Mouse (Mus musculus) hematopoietic stem cell, adult 5-6 weeks (primary cell): ENCODE data around the gene Cend1. TPM values are rescaled to one million over a fixed set of nuclear protein-coding genes. Genes with fewer than 3 reads are reported as not detected.
"Not testable (repeated sequence)": the region's sequence is repeated elsewhere in the genome, so short reads cannot be mapped to it uniquely, and the experiment has no call there.

ENCODE experiments used
- ATAC-seq, 2 experiments: fragments of 125-278 bp in 1 of 2; replicated peaks in 1 of 2; 2 replicates each; pipeline ENCODE4 v1.8.0; 2016 to 2017; ENCODE audit warnings: inconsistent platforms in 2 of 2, mild to moderate bottlenecking in 2 of 2, moderate number of reproducible peaks in 2 of 2, low read depth in 1 of 2, moderate TSS enrichment in 1 of 2; ENCODE audit not compliant: low FRiP score in 2 of 2, poor library complexity in 2 of 2, severe bottlenecking in 2 of 2, insufficient read depth in 1 of 2, low TSS enrichment in 1 of 2
- total RNA-seq: library from RNA; stranded (forward); fragments of 172-1452, 232-1000 nt; gene quantifications from 2 replicates; pipeline ENCODE4 v1.2.3, GENCODE M21; 2017

Cend1 gene
- total RNA-seq, 1 experiment from 2014 or later: not detected

- no peak for ATAC-seq
Measured at GRCm38 (mm10) chr7:141417731-141418681, 11.3 kb downstream of the Cend1 start.

- ATAC-seq: no peak
Measured at GRCm38 (mm10) chr7:141416144-141416841, 13.0 kb downstream of the Cend1 start.

GRCm38 (mm10) chr7:141413809-141414584, 15.3 kb downstream of the Cend1 start, which contains the start of gene Gatd1:
Gene Gatd1, minus strand, starts transcription at chr7:141414136.
- peak; percentile 85 to 88 for ATAC-seq

- ATAC-seq: no peak
Measured at GRCm38 (mm10) chr7:141413331-141413730, 16.0 kb downstream of the Cend1 start.

- no peak for ATAC-seq
Measured at GRCm38 (mm10) chr7:141411667-141412066, 17.6 kb downstream of the Cend1 start.

- no peak for ATAC-seq
Measured at GRCm38 (mm10) chr7:141410631-141411030, 18.7 kb downstream of the Cend1 start.

GRCm38 (mm10) chr7:141408833-141409232, 20.5 kb downstream of the Cend1 start:
- ATAC-seq: peak; percentile 83 to 84

- ATAC-seq: not testable (repeated sequence)
Measured at GRCm38 (mm10) chr7:141407670-141408069, 21.6 kb downstream of the Cend1 start.

GRCm38 (mm10) chr7:141405466-141405865, 23.8 kb downstream of the Cend1 start:
- no peak for ATAC-seq

GRCm38 (mm10) chr7:141403305-141403704, 26.0 kb downstream of the Cend1 start:
- peak; percentile 53 to 92 for ATAC-seq

GRCm38 (mm10) chr7:141395348-141395747, 33.9 kb downstream of the Cend1 start:
- no peak for ATAC-seq

GRCm38 (mm10) chr7:141394771-141395170, 34.5 kb downstream of the Cend1 start:
- ATAC-seq: peak in 1 of 2 experiments; percentile 20; a peak in 1 of 4 replicates

- peak; percentile 14 to 58; a peak in 2 of 4 replicates for ATAC-seq
Measured at GRCm38 (mm10) chr7:141394158-141394557, 35.1 kb downstream of the Cend1 start.

- ATAC-seq: peak; percentile 30 to 54
Measured at GRCm38 (mm10) chr7:141392552-141393222, 36.6 kb downstream of the Cend1 start.

GRCm38 (mm10) chr7:141391625-141392551, 37.4 kb downstream of the Cend1 start, which contains the start of gene Taldo1:
Gene Taldo1, plus strand, starts transcription at chr7:141392199.
- peak; percentile 89 for ATAC-seq
